13 mouse cellular contexts compared by ENCODE assay signal in genomic region chr16:45984610-45985606, GRCm38 (mm10). TPM values are rescaled to one million over a fixed set of nuclear protein-coding genes. Genes with fewer than 3 reads are reported as not detected.
DNase-seq lines count a peak whose midpoint lies in the region; ATAC-seq lines count a peak whose summit lies in the region.
"Had no signal": no experiment of that assay in that cellular context is flagged by ENCODE, and none has a peak within 500 bp of the region (broad histone marks: within the 10 kb centered on the region; RNA-seq: fewer than 3 reads in every experiment).

No protein-coding gene starts in this region.

- 76% methylated on average over 4 of the region's 4 CpGs for WGBS in heart, embryonic 12.5 days
- WGBS in limb, embryonic 15.5 days = 76% methylated on average over 4 of the region's 4 CpGs
- 73% methylated on average over 4 of the region's 4 CpGs for WGBS in neural tube, embryonic 15.5 days

- no peaks in the 10 kb centered on the region for H3K27me3 ChIP-seq in heart, embryonic 12.5 days (replicated peaks)
- no peaks in the 10 kb centered on the region for H3K27me3 ChIP-seq in limb, embryonic 15.5 days
- no peaks in the 10 kb centered on the region for H3K27me3 ChIP-seq in neural tube, embryonic 15.5 days (replicated peaks)
- H3K27me3 ChIP-seq: heart, embryonic 15.5 days had no signal

- ATAC-seq in heart, embryonic 12.5 days (ENCODE audit: insufficient number of reproducible peaks, low FRiP score) = no peak
- 0 out of 2 replicates have a peak, but pooled peaks have one; percentile 35 for ATAC-seq in limb, embryonic 15.5 days (ENCODE audit: insufficient number of reproducible peaks, low FRiP score, low TSS enrichment, low read depth)
- peak; percentile 67 for ATAC-seq in neural tube, embryonic 15.5 days (ENCODE audit: low FRiP score)

- no peaks in the 10 kb centered on the region for H3K36me3 ChIP-seq in heart, embryonic 12.5 days
- H3K36me3 ChIP-seq in limb, embryonic 15.5 days = no peaks in the 10 kb centered on the region
- no peaks in the 10 kb centered on the region for H3K36me3 ChIP-seq in neural tube, embryonic 15.5 days
- H3K36me3 ChIP-seq: heart, embryonic 15.5 days had no signal

- DNase-seq in heart, postnatal 10 days = peak; percentile 23 to 30
- DNase-seq in gastrocnemius, adult 8-10 months (ENCODE audit: low spot score in 2 of 2) = peak; percentile 9 to 21
- no peak for DNase-seq in layer of hippocampus, postnatal 25 days (ENCODE audit: extremely low spot score in 1 of 2, low spot score in 1 of 2)
- DNase-seq in left cerebral cortex, adult 8-10 months (ENCODE audit: low spot score in 2 of 2) = no peak
- no peak for DNase-seq in cerebellum, adult 11 months
- DNase-seq: cerebellum, adult 9-11 months; kidney, postnatal 10 days; right cerebral cortex, postnatal 14 days had no signal

- H3K4me3 ChIP-seq in heart, embryonic 12.5 days = no peak overlapping the region
- no peak overlapping the region for H3K4me3 ChIP-seq in limb, embryonic 15.5 days
- no peak overlapping the region for H3K4me3 ChIP-seq in neural tube, embryonic 15.5 days (replicated peaks)
- H3K4me3 ChIP-seq: erythroblast, embryonic 14.5 days; heart, embryonic 15.5 days had no signal

- H3K4me1 ChIP-seq in heart, embryonic 12.5 days (replicated peaks) = no peaks in the 10 kb centered on the region
- H3K4me1 ChIP-seq in limb, embryonic 15.5 days = peaks cover 4% of the 10 kb centered on the region; the same call in 1 of the 2 replicates
- peaks cover 7% of the 10 kb centered on the region for H3K4me1 ChIP-seq in neural tube, embryonic 15.5 days
- H3K4me1 ChIP-seq: heart, embryonic 15.5 days had no signal

- H3K9ac ChIP-seq in heart, embryonic 12.5 days = no peak overlapping the region
- H3K9ac ChIP-seq in limb, embryonic 15.5 days = no peak overlapping the region
- no peak overlapping the region for H3K9ac ChIP-seq in neural tube, embryonic 15.5 days (replicated peaks)
- H3K9ac ChIP-seq: heart, embryonic 15.5 days had no signal

- H3K4me2 ChIP-seq in heart, embryonic 12.5 days = no peak overlapping the region
- no peak overlapping the region for H3K4me2 ChIP-seq in limb, embryonic 15.5 days
- H3K4me2 ChIP-seq in neural tube, embryonic 15.5 days = no peak overlapping the region
- H3K4me2 ChIP-seq: heart, embryonic 15.5 days had no signal

- no peak overlapping the region for H3K27ac ChIP-seq in heart, embryonic 12.5 days (ENCODE audit: poor library complexity, severe bottlenecking)
- H3K27ac ChIP-seq in limb, embryonic 15.5 days = peak overlapping the region; percentile 17; the same call in 1 of the 2 replicates
- H3K27ac ChIP-seq in neural tube, embryonic 15.5 days (replicated peaks) = peak overlapping the region; percentile 23; the same call in 1 of the 2 replicates
- H3K27ac ChIP-seq: heart, embryonic 15.5 days had no signal

- intact Hi-C loops in heart, postnatal 10 days (cut with DNase I) = no loop called here

- H3K9me3 ChIP-seq in heart, embryonic 12.5 days (replicated peaks) = no peaks in the 10 kb centered on the region
- H3K9me3 ChIP-seq in limb, embryonic 15.5 days = no peaks in the 10 kb centered on the region
- no peaks in the 10 kb centered on the region for H3K9me3 ChIP-seq in neural tube, embryonic 15.5 days (replicated peaks)
- H3K9me3 ChIP-seq: heart, embryonic 15.5 days had no signal

RNA-seq across cellular contexts. Expression of gene Plcxd2, which starts 25.1 kb away (rescaled TPM):
- total RNA-seq in heart, postnatal 10 days (2021) = under 1 TPM; 0.19 to 0.27 TPM
- 0.74 and 0.89 TPM in 2 replicates for polyA plus RNA-seq in heart, embryonic 12.5 days (2016; fragmentation: Nextera tagmentation; extraction: Ambion mirVana)
- total RNA-seq in gastrocnemius, adult 8-10 months (2022) = under 1 TPM; 0.10 to 0.18 (median 0.15) TPM
- polyA plus RNA-seq in limb, embryonic 15.5 days (2015; fragmentation: Nextera tagmentation; extraction: Ambion mirVana) = 2.2 and 2.8 TPM in 2 replicates
- 14.9 and 15.8 TPM in 2 replicates for polyA plus RNA-seq in neural tube, embryonic 15.5 days (2015; fragmentation: Nextera tagmentation; extraction: Ambion mirVana)
- total RNA-seq in layer of hippocampus, postnatal 25 days (2021) = 10 to 100 TPM; 16.1 to 18.0 TPM
- 10 to 100 TPM; 53.2 to 61.9 (median 56.1) TPM for total RNA-seq in left cerebral cortex, adult 8-10 months (2022)

RNA-seq across cellular contexts. Expression of gene Phldb2, which starts 31.5 kb away (rescaled TPM):
- total RNA-seq in heart, postnatal 10 days (2021) = 10 to 100 TPM; 39.9 to 61.7 TPM
- polyA plus RNA-seq in heart, embryonic 12.5 days (2016; fragmentation: Nextera tagmentation; extraction: Ambion mirVana) = 58.7 and 59.2 TPM in 2 replicates
- 1 to 10 TPM; 4.5 to 8.7 (median 5.8) TPM for total RNA-seq in gastrocnemius, adult 8-10 months (2022)
- 57.3 and 62.6 TPM in 2 replicates for polyA plus RNA-seq in limb, embryonic 15.5 days (2015; fragmentation: Nextera tagmentation; extraction: Ambion mirVana)
- polyA plus RNA-seq in neural tube, embryonic 15.5 days (2015; fragmentation: Nextera tagmentation; extraction: Ambion mirVana) = 7.2 and 11.2 TPM in 2 replicates
- total RNA-seq in layer of hippocampus, postnatal 25 days (2021) = 1 to 10 TPM; 4.7 to 7.0 TPM
- 1 to 10 TPM; 6.1 to 8.0 (median 7.6) TPM for total RNA-seq in left cerebral cortex, adult 8-10 months (2022)

Comparison
In these comparisons a context has a peak if more than half of its experiments do, and no peak if none do; other contexts are left out.
1. DNase-seq: peak in heart, postnatal 10 days (2 of 2) and gastrocnemius, adult 8-10 months (2 of 2); none in layer of hippocampus, postnatal 25 days (0 of 2), left cerebral cortex, adult 8-10 months (0 of 2) and cerebellum, adult 11 months (single experiment).
2. RNA of gene Plcxd2, which starts 25.1 kb away (total RNA-seq): 53.2 to 61.9 TPM in left cerebral cortex, adult 8-10 months and 16.1 to 18.0 TPM in layer of hippocampus, postnatal 25 days; 0.19 to 0.27 TPM in heart, postnatal 10 days and 0.10 to 0.18 TPM in gastrocnemius, adult 8-10 months; every median in the first group is over 10 times any median in the second.
3. RNA of gene Phldb2, which starts 31.5 kb away (total RNA-seq): 39.9 to 61.7 TPM in heart, postnatal 10 days; 6.1 to 8.0 TPM in left cerebral cortex, adult 8-10 months, 4.7 to 7.0 TPM in layer of hippocampus, postnatal 25 days and 4.5 to 8.7 TPM in gastrocnemius, adult 8-10 months; every median in the first group is over 4 times any median in the second.